Mouse (Mus musculus) liver, postnatal 0 days (tissue): Measurements from ENCODE around the gene Nfib. TPM values are rescaled to one million over a fixed set of nuclear protein-coding genes. Genes with fewer than 3 reads are reported as not detected.

Experiments used
- ATAC-seq: fragments of 200-750 bp; cut with Nextera tagmentation; 2 replicates; pipeline ENCODE4 v1.8.0; 2017; ENCODE audit warnings: mild to moderate bottlenecking, moderate library complexity
- DNase-seq: peaks from one replicate; pipeline ENCODE4 v3.0.0-alpha.2; 2016
- H3K27ac ChIP-seq: fragments of 300-500 bp; sonication (generic); 2 replicates; pipeline ENCODE4 v1.5.1; 2014; ENCODE audit warnings: antibody characterized with exemption, moderate library complexity, mild to moderate bottlenecking, low read depth
- H3K27me3 ChIP-seq: fragments of 300-500 bp; sonication (generic); 2 replicates; pipeline ENCODE4 v1.6.1; 2014; ENCODE audit warnings: low read length, control low read depth, mixed read lengths; ENCODE audit not compliant: insufficient read depth
- H3K36me3 ChIP-seq: fragments of 300-500 bp; sonication (generic); replicated peaks from 2 replicates; pipeline ENCODE4 v1.6.1; 2014; ENCODE audit warnings: mild to moderate bottlenecking, control low read depth, low read length, moderate library complexity, mixed read lengths; ENCODE audit not compliant: insufficient read depth
- H3K4me1 ChIP-seq: fragments of 300-500 bp; sonication (generic); 2 replicates; pipeline ENCODE4 v1.6.1; 2014; ENCODE audit warnings: antibody characterized with exemption, mild to moderate bottlenecking, control low read depth; ENCODE audit not compliant: insufficient read depth
- H3K4me2 ChIP-seq: fragments of 300-500 bp; sonication (generic); 2 replicates; pipeline ENCODE4 v1.6.1; 2014; ENCODE audit warnings: low read depth, mild to moderate bottlenecking, low read length, moderate library complexity, mixed read lengths
- H3K4me3 ChIP-seq: fragments of 300-500 bp; sonication (generic); 2 replicates; pipeline ENCODE4 v1.5.1; 2014; ENCODE audit warnings: low read depth, low read length
- H3K9ac ChIP-seq: fragments of 300-500 bp; sonication (generic); replicated peaks from 2 replicates; pipeline ENCODE4 v1.6.1; 2014; ENCODE audit warnings: mild to moderate bottlenecking, moderate library complexity
- H3K9me3 ChIP-seq: fragments of 300-500 bp; sonication (generic); 2 replicates; pipeline ENCODE4 v1.6.1; 2016; ENCODE audit warnings: mild to moderate bottlenecking, control low read depth, low read length, mixed read lengths
- CTCF ChIP-seq: sonication (generic); IDR thresholded peaks from 2 replicates; pipeline ENCODE4 v1.5.1; 2016; ENCODE audit warnings: antibody characterized with exemption, low read depth
- EP300 ChIP-seq: IDR thresholded peaks from 2 replicates; pipeline ENCODE4 v1.6.1; 2016; ENCODE audit warnings: antibody characterized with exemption, low read depth, mild to moderate bottlenecking
- WGBS: fragments of 180-500 bp; shearing (Covaris S2); extraction: QIAGEN DNeasy Blood & Tissue Kit; methylation state at CpG from one replicate; pipeline ENCODE4 v1.1.7; 2014; ENCODE audit not compliant: insufficient replicate concordance; 5-methylcytosine and 5-hydroxymethylcytosine counted together
- polyA plus RNA-seq: library from polyadenylated mRNA; unstranded; fragments of >200 nt; fragmentation: Nextera tagmentation; extraction: Ambion mirVana; gene quantifications from 2 replicates; pipeline ENCODE4 v1.2.1, GENCODE M21; 2015

The Nfib gene
- polyA plus RNA-seq, 1 experiment from 2014 or later: 8.3 TPM

- no peak overlapping the region for H3K4me3 ChIP-seq
- H3K36me3 ChIP-seq: no peaks in the 10 kb centered on the region
- no peaks in the 10 kb centered on the region for H3K27me3 ChIP-seq
- 62% methylated on average over 6 of the region's 6 CpGs for WGBS
- DNase-seq: no peak
- TF ChIP-seq CTCF (no peak), EP300 (no peak)
- no peak overlapping the region for H3K4me2 ChIP-seq
- peak overlapping the region; percentile 79 for H3K27ac ChIP-seq
- ATAC-seq: no peak
- no peak overlapping the region; the same call in 1 of the 2 replicates for H3K9ac ChIP-seq
- H3K9me3 ChIP-seq: no peaks in the 10 kb centered on the region
- H3K4me1 ChIP-seq: peaks cover 11% of the 10 kb centered on the region; the same call in 1 of the 2 replicates
Measured at GRCm38 (mm10) chr4:82391726-82392472, 313.7 kb downstream of the Nfib start.

DNA sequence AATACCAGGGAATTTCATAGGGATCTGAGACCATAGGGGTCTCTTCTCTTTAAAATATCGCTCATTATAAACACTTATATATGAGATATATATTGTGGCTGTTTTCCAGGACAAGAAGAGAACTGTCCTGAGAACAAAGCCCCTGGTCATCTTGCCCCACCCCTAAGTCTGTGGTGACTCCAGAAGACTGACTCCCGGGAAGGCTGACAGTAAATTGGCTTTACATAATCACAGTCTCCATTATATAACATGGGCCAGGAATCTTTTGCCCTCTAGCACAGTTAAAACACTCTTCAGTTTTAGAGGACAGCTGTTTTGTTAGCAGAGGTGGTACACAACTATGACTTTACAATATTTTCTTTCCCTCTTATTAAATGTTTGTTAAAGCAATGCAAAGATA is 315.0 kb downstream of the Nfib start:
- Histone ChIP-seq H3K27me3 (no peaks in the 10 kb centered on the region), H3K36me3 (no peaks in the 10 kb centered on the region), H3K27ac (peak overlapping the region; percentile 79; the same call in 1 of the 2 replicates), H3K9ac (no peak overlapping the region), H3K9me3 (no peaks in the 10 kb centered on the region), H3K4me3 (no peak overlapping the region), H3K4me2 (no peak overlapping the region), H3K4me1 (peaks cover 16% of the 10 kb centered on the region; the same call in 1 of the 2 replicates)
- DNase-seq (no peak), ATAC-seq (no peak)
- TF ChIP-seq EP300 (no peak), CTCF (no peak)
- WGBS: 60% methylated on average over 2 of the region's 2 CpGs

GRCm38 (mm10) chr4:82389876-82390275 is 315.7 kb downstream of the Nfib start:
- DNase-seq (no peak), ATAC-seq (no peak)
- Histone ChIP-seq H3K4me2 (no peak overlapping the region), H3K9ac (no peak overlapping the region), H3K9me3 (no peaks in the 10 kb centered on the region), H3K4me1 (peaks cover 17% of the 10 kb centered on the region; the same call in 1 of the 2 replicates), H3K27me3 (no peaks in the 10 kb centered on the region), H3K36me3 (no peaks in the 10 kb centered on the region), H3K4me3 (no peak overlapping the region), H3K27ac (no peak overlapping the region)
- WGBS: 82% methylated on average over 1 of the region's 1 CpGs
- TF ChIP-seq CTCF (no peak), EP300 (no peak)

- no peaks in the 10 kb centered on the region for H3K36me3 ChIP-seq
- 63% methylated on average over 4 of the region's 4 CpGs for WGBS
Measured at GRCm38 (mm10) chr4:82387620-82388019, 317.9 kb downstream of the Nfib start.

DNA sequence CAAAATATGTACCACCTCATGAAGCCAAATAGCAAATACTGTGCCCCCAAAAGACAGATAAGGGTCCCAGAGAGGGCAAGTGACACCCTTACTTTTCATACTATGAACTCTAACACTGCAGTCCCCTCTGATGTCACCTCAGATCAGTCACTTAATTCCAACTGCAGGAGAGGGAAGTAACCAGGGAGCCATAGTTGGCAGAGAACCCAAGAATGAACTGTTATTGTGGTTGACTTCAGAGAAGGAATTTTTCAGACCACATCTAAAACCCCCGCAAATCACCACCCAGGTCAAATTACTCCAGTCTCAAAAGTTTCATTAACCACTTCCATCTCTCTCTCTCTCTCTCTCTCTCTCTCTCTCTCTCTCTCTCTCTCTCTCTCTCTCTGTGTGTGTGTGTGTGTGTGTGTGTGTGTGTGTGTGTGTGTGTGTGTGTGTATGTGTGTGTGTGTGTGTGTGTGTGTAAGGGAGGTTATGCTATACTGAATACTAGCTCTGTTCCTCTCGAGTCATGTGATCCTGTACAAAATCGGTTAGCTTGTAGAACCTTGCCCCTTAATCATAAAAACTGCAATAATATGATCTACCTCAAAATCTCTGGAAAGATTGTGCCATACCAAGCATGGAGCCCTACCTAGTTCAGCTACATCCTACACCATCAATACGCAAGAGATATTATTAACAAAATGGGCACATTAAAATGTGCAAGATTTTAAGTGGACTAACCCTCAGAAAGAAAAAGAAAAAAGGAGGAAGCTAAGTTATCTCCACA is 319.1 kb downstream of the Nfib start:
- ATAC-seq (no peak), DNase-seq (no peak)
- Histone ChIP-seq H3K27ac (peak overlapping the region; percentile 90), H3K27me3 (no peaks in the 10 kb centered on the region), H3K4me1 (peaks cover 16% of the 10 kb centered on the region; the same call in 1 of the 2 replicates), H3K4me3 (no peak overlapping the region), H3K9ac (no peak overlapping the region), H3K4me2 (no peak overlapping the region), H3K36me3 (no peaks in the 10 kb centered on the region), H3K9me3 (no peaks in the 10 kb centered on the region)
- 66% methylated on average over 4 of the region's 4 CpGs for WGBS
- no peak for TF ChIP-seq CTCF
- no peak for TF ChIP-seq EP300

More at GRCm38 (mm10) chr4:82387620-82388019, 317.9 kb downstream of the Nfib start:
- Histone ChIP-seq H3K27me3 (no peaks in the 10 kb centered on the region), H3K9ac (no peak overlapping the region), H3K4me1 (peaks cover 19% of the 10 kb centered on the region; the same call in 1 of the 2 replicates), H3K4me2 (no peak overlapping the region), H3K9me3 (no peaks in the 10 kb centered on the region), H3K4me3 (no peak overlapping the region), H3K27ac (0 out of 2 replicates have a peak overlapping the region, but pooled peaks have one; percentile 29)
- no peak for DNase-seq
- no peak for TF ChIP-seq EP300
- TF ChIP-seq CTCF: no peak
- no peak for ATAC-seq

DNA sequence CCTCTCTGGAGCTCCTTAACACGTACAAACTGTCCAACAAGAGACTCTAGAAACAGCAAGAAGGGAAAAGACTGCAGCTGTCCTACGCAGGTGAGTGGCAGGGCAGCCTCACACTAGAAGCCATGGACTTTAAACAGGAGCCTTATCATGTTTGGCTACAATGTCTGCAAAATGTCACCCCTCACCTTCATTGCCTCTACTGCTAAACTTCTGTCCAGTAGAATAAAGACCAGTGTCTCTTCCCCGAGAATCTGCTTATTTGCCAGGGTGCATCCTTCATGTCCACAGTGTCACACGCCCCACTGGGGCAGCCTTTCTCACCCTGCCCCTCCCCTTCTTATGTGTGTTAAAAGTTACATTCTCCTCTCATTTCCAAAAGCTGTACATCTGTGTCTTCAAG is 319.9 kb downstream of the Nfib start:
- H3K4me3 ChIP-seq: no peak overlapping the region
- peaks cover 16% of the 10 kb centered on the region; the same call in 1 of the 2 replicates for H3K4me1 ChIP-seq
- ATAC-seq (peak; percentile 60), DNase-seq (no peak)
- H3K9me3 ChIP-seq: no peaks in the 10 kb centered on the region
- 52% methylated on average over 4 of the region's 4 CpGs for WGBS
- no peak overlapping the region for H3K9ac ChIP-seq
- TF ChIP-seq EP300 (no peak), CTCF (no peak)
- H3K36me3 ChIP-seq: no peaks in the 10 kb centered on the region
- no peaks in the 10 kb centered on the region for H3K27me3 ChIP-seq
- H3K4me2 ChIP-seq: 0 out of 2 replicates have a peak overlapping the region, but pooled peaks have one; percentile 26
- H3K27ac ChIP-seq: peak overlapping the region; percentile 90
